ENCODE assay signal across 16 mouse cellular contexts in genomic region chr10:24952549-24952948, GRCm38 (mm10). TPM values are rescaled to one million over a fixed set of nuclear protein-coding genes. Genes with fewer than 3 reads are reported as not detected.
A peak's percentile ranks its signal among the peaks of the same experiment; 100 is the strongest.
DNase-seq lines count a peak whose midpoint lies in the region; ATAC-seq and TF ChIP-seq lines count a peak whose summit lies in the region.
"Had no signal": no experiment of that assay in that cellular context is flagged by ENCODE, and none has a peak within 500 bp of the region (broad histone marks: within the 10 kb centered on the region; RNA-seq: fewer than 3 reads in every experiment).

No protein-coding gene starts in this region.

- 66% methylated on average over 7 of the region's 7 CpGs for WGBS in liver, postnatal 0 days (ENCODE audit: insufficient replicate concordance)
- WGBS in liver, embryonic 11.5 days = 78% methylated on average over 7 of the region's 7 CpGs

- no peaks in the 10 kb centered on the region for H3K9me3 ChIP-seq in liver, postnatal 0 days (ENCODE audit: low read length)
- no peaks in the 10 kb centered on the region for H3K9me3 ChIP-seq in liver, embryonic 11.5 days (ENCODE audit: control insufficient read depth, low read length)
- H3K9me3 ChIP-seq: hindbrain, embryonic 12.5 days; midbrain, embryonic 15.5 days; neural tube, embryonic 13.5 days had no signal

- H3K27ac ChIP-seq in liver, postnatal 0 days (ENCODE audit: low read depth) = peak overlapping the region; percentile 91
- H3K27ac ChIP-seq in liver, embryonic 11.5 days (ENCODE audit: low read depth, low read length) = no peak overlapping the region
- H3K27ac ChIP-seq: hindbrain, embryonic 12.5 days; midbrain, embryonic 15.5 days; neural tube, embryonic 13.5 days had no signal

- no peak for TF ChIP-seq CTCF in liver, postnatal 0 days (IDR thresholded peaks at IDR 0.05; ENCODE audit: low read depth)

- intact Hi-C loops in heart, postnatal 10 days (cut with DNase I) = no loop called here
- intact Hi-C loops in heart, postnatal 25 days (cut with DNase I) = no loop called here
- intact Hi-C loops in left cerebral cortex, postnatal 36 days (cut with DNase I) = no loop called here

- DNase-seq in heart, postnatal 10 days = peak; percentile 51 to 53
- no peak for DNase-seq in heart, postnatal 25 days (ENCODE audit: low spot score)
- no peak for DNase-seq in liver, postnatal 0 days
- DNase-seq in liver, embryonic 11.5 days (ENCODE audit: low spot score) = no peak
- peak; percentile 42 for DNase-seq in MN1 (ENCODE audit: low spot score)
- DNase-seq in adrenal gland, postnatal 25 days = peak; percentile 47
- no peak for DNase-seq in left cerebral cortex, postnatal 36 days (ENCODE audit: low spot score in 2 of 2)
- no peak for DNase-seq in layer of hippocampus, postnatal 25 days (ENCODE audit: extremely low spot score in 1 of 2, low spot score in 1 of 2)
- DNase-seq: embryo, embryonic 11 days; lung, postnatal 36 days; thymus, adult 2 months had no signal

- no peaks in the 10 kb centered on the region for H3K27me3 ChIP-seq in liver, postnatal 0 days (ENCODE audit: insufficient read depth, low read length)
- H3K27me3 ChIP-seq in liver, embryonic 11.5 days (replicated peaks; ENCODE audit: control insufficient read depth, insufficient read depth, low read length) = no peaks in the 10 kb centered on the region
- H3K27me3 ChIP-seq: hindbrain, embryonic 12.5 days; midbrain, embryonic 15.5 days; neural tube, embryonic 13.5 days had no signal

- H3K9ac ChIP-seq in liver, postnatal 0 days (replicated peaks) = no peak overlapping the region
- no peak overlapping the region for H3K9ac ChIP-seq in liver, embryonic 11.5 days (ENCODE audit: low read depth, low read length)
- H3K9ac ChIP-seq: hindbrain, embryonic 12.5 days; midbrain, embryonic 15.5 days; neural tube, embryonic 13.5 days had no signal

- H3K36me3 ChIP-seq in liver, postnatal 0 days (replicated peaks; ENCODE audit: insufficient read depth, low read length) = no peaks in the 10 kb centered on the region
- no peaks in the 10 kb centered on the region for H3K36me3 ChIP-seq in liver, embryonic 11.5 days (ENCODE audit: control insufficient read depth, insufficient read depth, low read length)
- H3K36me3 ChIP-seq: hindbrain, embryonic 12.5 days; midbrain, embryonic 15.5 days; neural tube, embryonic 13.5 days had no signal

- ATAC-seq in liver, postnatal 0 days = no peak
- no peak for ATAC-seq in liver, embryonic 11.5 days (replicated peaks; ENCODE audit: low FRiP score)
- ATAC-seq: midbrain, embryonic 15.5 days had no signal

- H3K4me1 ChIP-seq in liver, postnatal 0 days (ENCODE audit: insufficient read depth) = peaks cover 16% of the 10 kb centered on the region
- no peaks in the 10 kb centered on the region for H3K4me1 ChIP-seq in liver, embryonic 11.5 days (replicated peaks; ENCODE audit: control insufficient read depth, insufficient read depth, low read length)
- H3K4me1 ChIP-seq: hindbrain, embryonic 12.5 days; midbrain, embryonic 15.5 days; neural tube, embryonic 13.5 days had no signal

- no peak overlapping the region for H3K4me3 ChIP-seq in liver, postnatal 0 days (ENCODE audit: low read depth, low read length)
- no peak overlapping the region for H3K4me3 ChIP-seq in liver, embryonic 11.5 days (ENCODE audit: low read depth, low read length)
- H3K4me3 ChIP-seq: hindbrain, embryonic 12.5 days; midbrain, embryonic 15.5 days; neural tube, embryonic 13.5 days had no signal

- no peak for TF ChIP-seq EP300 in liver, postnatal 0 days (IDR thresholded peaks at IDR 0.05; ENCODE audit: low read depth)

- H3K4me2 ChIP-seq in liver, postnatal 0 days (ENCODE audit: low read depth, low read length) = no peak overlapping the region
- H3K4me2 ChIP-seq in liver, embryonic 11.5 days = no peak overlapping the region
- H3K4me2 ChIP-seq: hindbrain, embryonic 12.5 days; midbrain, embryonic 15.5 days; neural tube, embryonic 13.5 days had no signal

RNA-seq across cellular contexts. Expression of gene Arg1, which starts 25.3 kb away (rescaled TPM):
- not detected for total RNA-seq in heart, postnatal 10 days (2021)
- under 1 TPM in 1 of 2 experiments, not detected in 1; 0.17 TPM for total RNA-seq in heart, postnatal 25 days (2021)
- 604 and 722 TPM in 2 replicates for polyA plus RNA-seq in liver, postnatal 0 days (2015; fragmentation: Nextera tagmentation; extraction: Ambion mirVana)
- 5.0 and 5.5 TPM in 2 replicates for polyA plus RNA-seq in liver, embryonic 11.5 days (2014; fragmentation: Nextera tagmentation; extraction: Ambion mirVana)
- 9.6 TPM in 1 of 2 replicates, not detected in the other for total RNA-seq in adrenal gland, postnatal 25 days (2021)
- total RNA-seq in left cerebral cortex, postnatal 36 days (2021) = under 1 TPM in 1 of 2 experiments, not detected in 1; 0.27 TPM
- total RNA-seq in layer of hippocampus, postnatal 25 days (2021) = under 1 TPM in 1 of 2 experiments, not detected in 1; 0.17 TPM
- total RNA-seq: heart, adult 8-10 months; layer of hippocampus, postnatal 14 days had no signal

Comparison
In these comparisons a context has a peak if more than half of its experiments do, and no peak if none do; other contexts are left out.
1. DNase-seq: peak in heart, postnatal 10 days (2 of 2), MN1 (single experiment) and adrenal gland, postnatal 25 days (single experiment); none in heart, postnatal 25 days (single experiment), liver, postnatal 0 days (single experiment), liver, embryonic 11.5 days (single experiment), left cerebral cortex, postnatal 36 days (0 of 2) and layer of hippocampus, postnatal 25 days (0 of 2).